Mouse (Mus musculus) gastrocnemius, adult 8-10 months (tissue): Measurements from ENCODE around the gene Clspn. TPM values are rescaled to one million over a fixed set of nuclear protein-coding genes. Genes with fewer than 3 reads are reported as not detected.

Experiments
- DNase-seq, 2 experiments: peaks; one replicate each; pipeline ENCODE4 v3.0.0; 2022; ENCODE audit warnings: low spot score in 2 of 2
- microRNA-seq: library from miRNA; unstranded; fragments of <30 nt; microRNA quantifications from one replicate; pipeline ENCODE4 v1.2.0, GENCODE M21; 2022
- total RNA-seq, 4 experiments: library from RNA; stranded (reverse); gene quantifications; 2 replicates each; pipeline ENCODE4 v1.2.4; 2022

Clspn gene
- total RNA-seq, 4 experiments from 2014 or later: 0.10 TPM; not detected in 3

- DNase-seq: no peak
Observed at GRCm38 (mm10) chr4:126632668-126633067, 75.9 kb downstream of the Clspn start.

- no peak for DNase-seq
Observed at GRCm38 (mm10) chr4:126636330-126636729, 79.6 kb downstream of the Clspn start.

DNA sequence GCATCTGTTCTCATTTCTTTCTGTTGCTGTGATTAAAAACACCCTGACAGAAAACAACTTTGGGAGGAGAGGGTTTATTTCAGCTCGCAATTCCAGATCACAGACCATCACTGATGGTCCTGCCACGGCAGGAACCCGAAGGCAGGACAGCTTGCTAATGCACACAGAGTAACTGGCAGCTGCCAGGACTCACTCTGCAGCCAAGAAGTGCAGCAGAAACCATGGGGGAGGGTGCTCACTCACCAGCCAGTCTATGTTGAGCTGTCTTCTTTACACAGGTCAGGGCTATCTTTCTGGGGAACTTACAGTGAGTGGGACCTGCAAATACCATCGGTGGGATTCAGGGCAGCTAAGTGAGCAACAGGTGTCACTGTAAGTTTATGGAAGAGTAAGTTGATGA lies 80.7 kb downstream of the Clspn start:
- DNase-seq: no peak

DNA sequence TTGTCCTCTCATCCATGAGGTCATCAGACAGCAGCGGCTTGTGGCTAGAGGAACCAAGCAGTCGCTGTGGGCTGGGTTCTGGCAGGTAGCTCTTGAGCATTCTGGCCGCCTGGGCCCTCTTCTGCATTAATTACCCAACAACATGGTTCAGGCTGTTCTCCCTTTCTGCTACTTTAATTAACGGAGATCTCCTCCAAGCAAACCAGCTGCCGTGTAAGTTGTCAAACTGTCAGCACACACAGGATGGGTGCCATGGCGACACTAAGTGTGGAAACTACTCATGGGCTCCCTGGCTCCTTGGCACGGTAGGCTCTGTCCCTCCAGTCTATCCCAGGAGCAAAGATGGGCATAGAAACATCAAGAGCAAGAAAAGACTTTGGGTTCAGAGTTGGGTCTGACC lies 82.6 kb downstream of the Clspn start:
- peak in 1 of 2 experiments; percentile 11 for DNase-seq

GRCm38 (mm10) chr4:126641901-126642300 lies 85.2 kb downstream of the Clspn start:
- DNase-seq: no peak

Small RNA genes lying within 50 kb of the gene (microRNA-seq; reads per million reads assigned to microRNA genes)
- gene Mir7119: not detected

Other genes starting within 250 kb of the Clspn start
- 1 to 10 TPM; 8.1 to 9.5 (median 9.0) TPM for gene Adprhl2, start 235.2 kb upstream of the Clspn start, total RNA-seq
- gene Tekt2, start 231.2 kb upstream of the Clspn start, total RNA-seq: under 1 TPM in 3 of 4 experiments, not detected in 1; 0.17 to 0.87 (median 0.40) TPM
- 10 to 100 TPM in 1 of 4 experiments, 1 to 10 TPM in 3; 6.8 to 11.5 (median 8.0) TPM for gene Ago3, start 127.4 kb upstream of the Clspn start, total RNA-seq
- 1 to 10 TPM; 5.1 to 6.8 (median 6.0) TPM for gene Ago1, start 88.4 kb upstream of the Clspn start, total RNA-seq
- 1 to 10 TPM; 4.8 to 6.6 (median 5.5) TPM for gene Ago4, start 23.5 kb upstream of the Clspn start, total RNA-seq
- 10 to 100 TPM; 23.3 to 32.6 (median 27.5) TPM for gene 5730409E04Rik, start 52.9 kb downstream of the Clspn start, total RNA-seq
- gene Psmb2, start 120.7 kb downstream of the Clspn start, total RNA-seq: 10 to 100 TPM; 71.8 to 91.6 (median 87.9) TPM
- gene Tfap2e, start 179.3 kb downstream of the Clspn start, total RNA-seq: not detected
- gene Ncdn, start 196.5 kb downstream of the Clspn start, total RNA-seq: 10 to 100 TPM; 13.8 to 15.2 (median 14.6) TPM
- gene AU040320, start 196.6 kb downstream of the Clspn start, total RNA-seq: 10 to 100 TPM; 28.2 to 37.7 (median 33.6) TPM